Mouse (Mus musculus) frontal cortex, postnatal 14 days (tissue): ENCODE data around the gene Gm21477.
"Not testable (repeated sequence)": the region's sequence is repeated elsewhere in the genome, so short reads cannot be mapped to it uniquely, and the experiment has no call there.

Source experiments
- DNase-seq, 2 experiments: peaks; one replicate each; pipeline ENCODE4 v3.0.0; 2022; ENCODE audit warnings: low spot score in 2 of 2

Gene Gm21477

DNA sequence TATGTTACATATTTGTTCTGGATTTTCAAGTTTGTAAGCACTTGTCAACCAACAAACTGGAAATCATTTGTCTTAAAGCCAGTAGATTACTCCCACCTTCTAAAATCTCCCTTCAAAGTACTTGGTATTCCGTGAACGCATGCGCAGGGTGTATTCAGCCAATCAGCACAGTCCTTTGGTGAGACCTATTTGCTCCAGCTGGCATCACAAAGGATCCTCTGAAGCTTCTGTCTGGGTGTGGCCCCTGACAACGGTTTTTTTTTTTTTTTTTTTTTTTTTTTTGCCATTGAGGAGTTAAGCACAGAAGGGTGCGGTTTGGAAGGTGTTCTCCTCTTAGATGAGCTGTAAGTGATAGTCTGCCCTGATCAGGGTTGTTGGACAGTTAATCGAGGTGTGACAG, at the start of gene Gm21477:
TSS of gene Gm21477 (plus strand) at position 301 of the 400 bp plus-strand sequence.
- not testable (repeated sequence) for DNase-seq
